Mouse (Mus musculus): ENCODE measurements around the gene Tmem114.

DNA sequence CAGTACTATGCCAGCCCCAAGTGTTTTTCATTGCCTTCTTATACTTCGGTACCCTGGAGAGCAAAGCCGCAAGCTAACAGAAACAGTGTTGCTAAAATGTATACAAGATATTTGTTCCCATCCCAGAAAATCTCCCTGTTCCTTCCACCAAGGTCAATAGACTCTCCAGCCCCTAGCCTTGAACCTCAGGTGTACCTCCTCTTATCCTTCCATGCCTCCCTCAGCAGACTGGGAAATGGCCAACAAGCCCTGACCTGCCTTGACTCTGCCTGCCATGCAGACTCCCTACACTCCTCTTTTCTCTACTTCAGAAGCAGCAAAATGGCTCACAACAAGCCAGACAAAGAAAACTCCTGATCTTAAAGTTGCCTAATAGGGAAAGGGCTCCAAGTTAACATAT, 28.4 kb upstream of the Tmem114 start:
- no peak for TF ChIP-seq CTCF (IDR thresholded peaks at IDR 0.05; ENCODE audit: extremely low read depth, insufficient read length, insufficient replicate concordance, low read depth, low read length)
- no peak for TF ChIP-seq POLR2A (IDR thresholded peaks at IDR 0.05; ENCODE audit: low read depth, low read length)
